Mouse (Mus musculus): ENCODE results near the gene Sipa1l1.

GRCm38 (mm10) chr12:82216801-82217553, 47.9 kb downstream of the Sipa1l1 start:
- no peak for TF ChIP-seq POLR2AphosphoS2 (IDR thresholded peaks at IDR 0.05; ENCODE audit: low read depth, low read length)
- TF ChIP-seq POLR2A (IDR thresholded peaks at IDR 0.05; ENCODE audit: low read depth, low read length) = no peak
- TF ChIP-seq EP300 (IDR thresholded peaks at IDR 0.05; ENCODE audit: low read length) = no peak
- no peak for TF ChIP-seq CTCF (conservative IDR thresholded peaks at IDR 0.05 in 1 of 2, IDR thresholded peaks at IDR 0.05 in 1 of 2; ENCODE audit: low read depth in 2 of 2, low read length in 2 of 2)
- TF ChIP-seq TBP (conservative IDR thresholded peaks at IDR 0.05; ENCODE audit: low read depth, low read length) = no peak
- TF ChIP-seq ZKSCAN1 (IDR thresholded peaks at IDR 0.05; ENCODE audit: borderline replicate concordance, low read depth, low read length) = no peak
- TF ChIP-seq SIN3A (IDR thresholded peaks at IDR 0.05; ENCODE audit: low read length) = no peak
- no peak for TF ChIP-seq CHD2 (IDR thresholded peaks at IDR 0.05; ENCODE audit: low read length)
